Mouse (Mus musculus) embryonic facial prominence, embryonic 13.5 days (tissue): ENCODE results near the gene Cyb561d1. TPM values are rescaled to one million over a fixed set of nuclear protein-coding genes. Genes with fewer than 3 reads are reported as not detected.
A peak's percentile ranks its signal among the peaks of the same experiment; 100 is the strongest.

ENCODE experiments used
- ATAC-seq: fragments of 200-750 bp; cut with Nextera tagmentation; 2 replicates; pipeline ENCODE4 v1.8.0; 2017; ENCODE audit warnings: low read depth; ENCODE audit not compliant: insufficient number of reproducible peaks, insufficient read depth, low FRiP score, low TSS enrichment
- H3K27ac ChIP-seq: fragments of 300-500 bp; sonication (generic); 2 replicates; pipeline ENCODE4 v1.5.1; 2015; ENCODE audit warnings: moderate library complexity, mild to moderate bottlenecking, inconsistent platforms
- H3K27me3 ChIP-seq: fragments of 300-500 bp; sonication (generic); 2 replicates; pipeline ENCODE4 v1.6.1; 2015; ENCODE audit warnings: mild to moderate bottlenecking, inconsistent platforms
- H3K36me3 ChIP-seq: fragments of 300-500 bp; sonication (generic); 2 replicates; pipeline ENCODE4 v1.6.1; 2015; ENCODE audit warnings: mild to moderate bottlenecking, inconsistent platforms
- H3K4me1 ChIP-seq: fragments of 300-500 bp; sonication (generic); 2 replicates; pipeline ENCODE4 v1.6.1; 2015; ENCODE audit warnings: inconsistent platforms
- H3K4me2 ChIP-seq: fragments of 300-500 bp; sonication (generic); 2 replicates; pipeline ENCODE4 v1.6.1; 2015; ENCODE audit warnings: moderate library complexity, mild to moderate bottlenecking, inconsistent platforms
- H3K4me3 ChIP-seq: fragments of 300-500 bp; sonication (generic); 2 replicates; pipeline ENCODE4 v1.5.1; 2015; ENCODE audit warnings: mild to moderate bottlenecking, inconsistent platforms
- H3K9ac ChIP-seq: fragments of 300-500 bp; sonication (generic); 2 replicates; pipeline ENCODE4 v1.6.1; 2015; ENCODE audit warnings: mild to moderate bottlenecking, inconsistent platforms
- H3K9me3 ChIP-seq: fragments of 300-500 bp; sonication (generic); 2 replicates; pipeline ENCODE4 v1.6.1; 2016; ENCODE audit warnings: inconsistent platforms
- WGBS: fragments of 180-500 bp; shearing (Covaris S2); methylation state at CpG from one replicate; pipeline ENCODE4 v1.1.7; 2015; ENCODE audit warnings: mixed read lengths; 5-methylcytosine and 5-hydroxymethylcytosine counted together
- polyA plus RNA-seq: library from polyadenylated mRNA; unstranded; fragments of >200 nt; fragmentation: Nextera tagmentation; extraction: Ambion mirVana; gene quantifications from 2 replicates; pipeline ENCODE4 v1.2.1, GENCODE M21; 2015

Cyb561d1 gene
- polyA plus RNA-seq, 1 experiment from 2014 or later = 2.6 TPM

DNA sequence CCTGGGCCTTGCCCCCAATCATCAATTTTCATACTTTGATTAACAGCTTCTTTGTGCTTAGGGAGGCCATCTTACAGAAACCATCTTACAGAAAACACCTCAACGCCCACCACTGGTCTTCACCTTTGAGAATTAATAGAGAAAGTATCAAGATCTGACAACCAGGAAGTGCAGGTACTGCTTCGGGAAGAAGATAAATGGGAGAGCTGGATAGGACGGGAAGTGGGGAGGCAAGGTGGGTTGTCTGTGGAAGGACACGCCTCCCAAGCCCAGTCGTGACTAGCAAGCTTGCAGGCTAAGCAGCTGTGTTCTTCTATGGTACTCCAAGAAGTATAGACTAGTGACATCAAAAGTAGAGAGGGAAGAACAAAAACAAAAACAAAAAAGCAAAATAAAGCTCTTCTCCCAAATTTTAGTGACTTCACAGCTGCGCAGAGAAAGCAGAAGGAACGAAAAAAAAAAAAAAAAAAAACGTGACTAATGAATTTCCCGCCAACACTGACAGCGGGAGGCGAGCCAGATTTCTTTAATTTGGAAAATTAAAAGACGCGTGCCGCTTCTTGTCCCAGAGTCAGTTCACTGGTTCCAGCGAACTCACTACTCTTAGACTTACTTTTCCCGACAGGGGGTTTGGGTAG is 15.4 kb downstream of the Cyb561d1 start:
- H3K27me3 ChIP-seq = peaks cover 28% of the 10 kb centered on the region
- H3K27ac ChIP-seq = no peak overlapping the region
- no peaks in the 10 kb centered on the region for H3K9me3 ChIP-seq
- H3K4me2 ChIP-seq = peak overlapping the region; percentile 91
- peak overlapping the region; percentile 66 for H3K4me3 ChIP-seq
- 0 out of 2 replicates have a peak, but pooled peaks cover 6% of the 10 kb centered on the region for H3K36me3 ChIP-seq
- WGBS = 4% methylated on average over 16 of the region's 16 CpGs
- peak overlapping the region; percentile 73; the same call in 1 of the 2 replicates for H3K9ac ChIP-seq
- H3K4me1 ChIP-seq = peaks cover 14% of the 10 kb centered on the region
- no peak for ATAC-seq

DNA sequence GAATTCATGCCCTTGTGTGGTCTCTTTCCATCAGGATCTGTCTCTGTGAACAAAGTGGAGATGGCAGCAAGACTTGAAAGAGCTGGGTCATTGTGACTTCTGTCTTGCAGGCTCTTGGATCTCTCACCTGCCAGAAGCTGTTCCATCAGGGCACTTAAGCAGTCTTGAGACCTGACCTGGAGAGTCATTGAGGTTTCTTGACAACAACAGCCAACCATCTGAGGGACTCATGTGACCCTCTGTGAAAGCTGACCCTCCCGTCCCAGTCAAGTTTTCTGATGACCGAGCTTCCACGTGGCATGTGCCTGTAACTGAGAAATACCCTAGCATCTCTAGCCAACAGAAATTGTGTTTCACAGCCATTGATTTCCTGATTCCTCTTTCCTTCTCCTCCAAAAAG is 16.3 kb downstream of the Cyb561d1 start:
- H3K4me2 ChIP-seq = no peak overlapping the region
- H3K4me3 ChIP-seq = no peak overlapping the region
- peaks cover 14% of the 10 kb centered on the region for H3K4me1 ChIP-seq
- ATAC-seq = no peak
- 0 out of 2 replicates have a peak, but pooled peaks cover 6% of the 10 kb centered on the region for H3K36me3 ChIP-seq
- no peaks in the 10 kb centered on the region for H3K9me3 ChIP-seq
- H3K27me3 ChIP-seq = peaks cover 28% of the 10 kb centered on the region
- no peak overlapping the region for H3K27ac ChIP-seq
- WGBS = 77% methylated on average over 3 of the region's 3 CpGs
- H3K9ac ChIP-seq = no peak overlapping the region

DNA sequence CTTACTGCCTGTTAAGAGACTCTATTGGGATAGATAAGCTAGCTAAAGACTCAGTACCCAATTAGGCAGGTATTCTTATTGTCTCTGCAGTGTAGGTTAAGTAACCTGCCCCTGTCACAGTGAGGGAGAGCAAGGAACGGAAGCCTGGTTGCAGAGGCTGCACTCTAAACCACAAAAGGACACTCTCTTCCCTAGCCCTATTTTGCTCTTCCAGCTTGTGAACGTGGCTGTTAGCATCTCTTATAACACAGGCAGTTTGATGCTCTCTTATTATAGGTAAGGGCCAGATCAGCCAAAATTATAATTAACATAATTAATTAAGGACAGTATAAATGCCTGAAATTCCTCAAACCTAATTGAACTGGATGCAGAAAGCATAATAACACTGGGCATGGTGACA is 20.5 kb downstream of the Cyb561d1 start:
- Histone ChIP-seq H3K4me2 (no peak overlapping the region), H3K4me1 (peaks cover 10% of the 10 kb centered on the region), H3K27ac (no peak overlapping the region), H3K9me3 (no peaks in the 10 kb centered on the region), H3K36me3 (no peaks in the 10 kb centered on the region), H3K9ac (no peak overlapping the region), H3K27me3 (peaks cover 11% of the 10 kb centered on the region), H3K4me3 (no peak overlapping the region)
- ATAC-seq = no peak
- WGBS = 32% methylated on average over 2 of the region's 2 CpGs

DNA sequence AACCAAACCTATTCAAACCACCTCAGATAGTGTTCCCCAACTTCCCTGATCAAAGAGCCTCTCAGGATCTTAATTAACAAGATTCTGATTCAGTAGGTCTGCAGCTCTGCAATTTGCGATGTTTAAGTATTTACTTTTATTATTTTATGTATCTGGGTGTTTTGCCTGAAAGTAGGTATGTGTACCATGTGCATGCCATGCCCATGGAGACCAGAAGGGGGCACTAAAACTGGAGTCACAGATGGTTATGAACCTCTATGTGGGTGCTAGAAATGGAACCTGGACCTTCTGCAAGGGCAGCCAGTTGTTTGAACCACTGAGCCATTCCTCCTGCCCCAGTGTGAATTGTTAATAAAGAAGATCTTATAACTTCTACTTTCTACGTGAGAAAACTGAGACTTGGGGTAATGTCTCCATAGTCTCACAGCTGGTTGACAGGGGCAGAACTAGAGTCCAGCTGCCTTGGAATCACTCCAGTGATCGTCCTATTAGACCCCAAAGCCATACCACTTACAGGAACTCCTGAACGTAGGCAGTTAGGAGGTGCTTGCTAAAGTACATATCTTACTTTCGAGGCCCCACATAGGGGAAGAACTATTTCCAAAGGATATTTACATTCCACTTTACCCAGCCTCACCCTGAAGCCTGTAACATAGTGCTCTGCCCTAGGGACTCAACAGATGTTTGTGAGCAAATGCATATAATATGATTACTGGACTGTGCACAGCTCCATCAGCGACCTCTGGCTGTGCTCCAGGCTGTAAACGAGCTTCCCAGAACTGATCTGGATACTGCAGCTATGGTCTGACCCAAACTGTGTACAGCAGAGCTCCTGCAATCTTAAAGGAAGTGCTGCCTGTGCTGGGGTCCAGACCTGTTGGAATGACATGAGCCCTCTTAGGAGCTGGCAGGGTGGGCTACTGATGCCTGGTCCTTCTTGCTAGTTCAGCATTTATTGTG is 22.0 kb downstream of the Cyb561d1 start:
- H3K27ac ChIP-seq = no peak overlapping the region; the same call in 1 of the 2 replicates
- no peaks in the 10 kb centered on the region for H3K27me3 ChIP-seq
- no peaks in the 10 kb centered on the region for H3K9me3 ChIP-seq
- no peak overlapping the region for H3K4me2 ChIP-seq
- 59% methylated on average over 7 of the region's 7 CpGs for WGBS
- ATAC-seq = no peak
- no peak overlapping the region for H3K9ac ChIP-seq
- no peak overlapping the region for H3K4me3 ChIP-seq
- H3K36me3 ChIP-seq = no peaks in the 10 kb centered on the region
- peaks cover 24% of the 10 kb centered on the region for H3K4me1 ChIP-seq

DNA sequence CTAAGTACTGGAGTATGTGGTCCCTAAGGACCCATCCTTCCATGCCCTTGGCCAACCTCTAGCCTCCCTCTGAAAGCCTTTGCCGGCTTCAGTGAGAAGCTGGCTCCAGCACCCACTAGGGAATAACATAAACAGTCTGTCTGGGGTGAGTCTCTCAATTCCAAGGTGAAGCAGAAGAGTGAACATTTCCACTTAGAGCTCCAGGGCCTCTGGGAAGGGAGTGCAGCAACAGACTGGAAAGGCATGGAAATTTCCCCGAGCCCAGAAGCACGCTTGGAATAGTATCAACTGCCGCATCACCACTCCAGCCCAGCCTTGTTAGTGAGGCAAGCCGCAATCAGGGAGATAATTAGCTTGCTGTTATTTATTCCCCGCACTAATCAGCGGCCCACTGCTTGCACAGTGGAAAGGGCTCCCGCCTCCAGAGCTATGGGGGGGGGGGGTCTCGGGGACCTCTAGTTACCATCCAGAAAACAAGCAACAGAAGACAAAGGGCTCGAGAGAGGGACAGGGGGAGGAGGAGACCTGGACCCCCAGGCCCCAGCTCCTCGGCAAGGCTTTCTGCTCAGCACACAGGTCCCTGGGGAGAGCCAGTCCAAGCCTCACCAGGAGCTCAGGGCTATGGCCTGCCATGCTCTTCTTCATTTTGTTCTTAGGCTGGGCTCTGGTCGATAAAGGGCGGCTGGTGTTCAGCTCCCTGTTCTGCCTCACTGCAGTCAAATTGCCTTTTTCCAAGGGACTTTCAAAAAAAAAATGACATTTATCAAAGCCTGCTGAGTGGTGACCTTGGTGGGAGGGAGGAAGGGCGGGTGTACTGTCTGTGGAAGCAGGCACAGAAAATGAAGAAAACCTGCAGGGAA is 26.1 kb downstream of the Cyb561d1 start:
- H3K36me3 ChIP-seq = no peaks in the 10 kb centered on the region
- no peaks in the 10 kb centered on the region for H3K9me3 ChIP-seq
- H3K27me3 ChIP-seq = no peaks in the 10 kb centered on the region
- H3K4me1 ChIP-seq = peaks cover 24% of the 10 kb centered on the region
- H3K9ac ChIP-seq = no peak overlapping the region
- peak overlapping the region; percentile 12 for H3K4me2 ChIP-seq
- 22% methylated on average over 14 of the region's 14 CpGs for WGBS
- ATAC-seq = peak; percentile 77
- no peak overlapping the region for H3K4me3 ChIP-seq
- peak overlapping the region; percentile 58 for H3K27ac ChIP-seq

DNA sequence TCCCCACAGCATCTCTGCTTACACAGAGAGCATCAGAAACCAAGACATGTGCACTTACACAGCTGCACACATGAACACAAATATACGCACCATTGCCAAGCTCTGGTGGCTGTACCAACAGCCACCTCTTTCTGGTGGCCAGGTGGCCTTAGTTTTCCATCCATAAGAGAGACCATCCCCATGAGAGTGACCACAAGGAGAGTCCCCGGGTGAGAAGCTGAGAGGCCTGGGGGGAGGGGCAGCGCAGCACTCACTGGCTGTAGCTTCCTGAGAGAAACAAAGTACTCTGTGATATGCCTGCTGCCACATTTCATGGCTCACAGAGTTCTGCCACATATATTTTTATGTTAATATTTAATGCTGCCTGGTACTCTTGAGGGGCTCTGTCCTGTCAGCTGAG is 31.8 kb downstream of the Cyb561d1 start:
- H3K4me3 ChIP-seq = no peak overlapping the region
- 35% methylated on average over 3 of the region's 3 CpGs for WGBS
- H3K9me3 ChIP-seq = no peaks in the 10 kb centered on the region
- no peak overlapping the region for H3K4me2 ChIP-seq
- ATAC-seq = no peak
- H3K9ac ChIP-seq = 0 out of 2 replicates have a peak overlapping the region, but pooled peaks have one; percentile 33
- H3K4me1 ChIP-seq = peaks cover 48% of the 10 kb centered on the region
- H3K27ac ChIP-seq = no peak overlapping the region
- peaks cover 4% of the 10 kb centered on the region; the same call in 1 of the 2 replicates for H3K27me3 ChIP-seq
- no peaks in the 10 kb centered on the region for H3K36me3 ChIP-seq

DNA sequence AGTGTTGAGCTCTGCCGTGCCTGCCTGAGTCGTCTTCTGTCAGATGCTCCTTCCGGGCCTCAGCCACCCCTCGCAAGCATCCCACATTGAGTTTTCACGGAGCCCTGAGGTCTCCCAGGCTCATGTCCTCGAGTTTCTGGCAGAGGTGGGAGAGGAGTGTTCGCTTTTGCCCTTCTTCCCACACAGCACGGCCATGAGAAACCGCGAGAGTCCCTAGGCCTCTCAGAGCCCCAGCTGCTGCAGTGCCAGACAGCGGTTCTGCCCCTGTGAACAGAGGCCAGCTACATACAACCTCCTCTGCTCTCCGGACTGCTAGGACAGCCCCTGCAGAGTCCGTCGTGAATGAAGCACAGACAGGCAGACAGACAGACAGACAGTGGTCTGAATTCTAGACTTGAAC is 33.5 kb downstream of the Cyb561d1 start:
- no peaks in the 10 kb centered on the region for H3K36me3 ChIP-seq
- peaks cover 4% of the 10 kb centered on the region; the same call in 1 of the 2 replicates for H3K27me3 ChIP-seq
- peak overlapping the region; percentile 60 for H3K27ac ChIP-seq
- peaks cover 47% of the 10 kb centered on the region for H3K4me1 ChIP-seq
- H3K4me2 ChIP-seq = no peak overlapping the region
- 28% methylated on average over 14 of the region's 14 CpGs for WGBS
- peak overlapping the region; percentile 49; the same call in 1 of the 2 replicates for H3K9ac ChIP-seq
- no peak for ATAC-seq
- H3K9me3 ChIP-seq = no peaks in the 10 kb centered on the region
- H3K4me3 ChIP-seq = no peak overlapping the region

DNA sequence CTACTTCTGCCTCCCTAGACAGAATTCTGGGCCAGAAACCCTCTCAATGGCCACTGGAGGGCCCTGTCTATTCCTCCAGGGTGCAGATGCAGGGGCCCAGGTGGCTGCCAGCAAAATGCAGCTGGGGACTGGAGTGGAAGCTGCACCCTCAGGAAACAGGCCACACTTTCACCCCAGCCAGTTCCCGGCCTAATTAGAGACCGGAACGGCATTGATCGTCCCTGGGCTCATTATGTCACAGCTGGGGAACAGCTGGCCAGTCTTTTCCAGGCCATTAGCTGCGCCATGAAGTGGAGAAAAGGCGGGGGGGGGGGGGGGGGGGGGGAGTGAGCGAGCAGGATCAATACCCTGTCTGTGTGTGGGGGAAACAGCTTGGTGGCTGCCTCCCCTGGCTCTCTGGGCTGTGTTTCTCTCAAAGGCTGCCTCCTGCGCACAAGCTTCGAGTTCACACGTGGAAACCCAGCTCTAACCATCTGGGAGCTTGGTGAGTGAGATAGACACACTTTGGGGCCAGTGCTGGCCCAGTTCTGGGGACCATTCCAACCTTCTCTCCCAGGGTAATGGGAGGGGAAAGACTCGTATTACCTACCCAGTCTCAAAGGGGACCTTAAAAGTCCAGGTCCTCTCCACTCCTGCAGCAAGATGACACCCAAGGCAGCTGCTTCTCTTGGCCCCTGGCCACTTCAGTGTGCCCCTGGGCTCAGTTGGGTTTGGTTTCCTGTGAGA is 34.4 kb downstream of the Cyb561d1 start:
- Histone ChIP-seq H3K9ac (no peak overlapping the region), H3K4me2 (peak overlapping the region; percentile 18; the same call in 1 of the 2 replicates), H3K27me3 (peaks cover 4% of the 10 kb centered on the region; the same call in 1 of the 2 replicates), H3K9me3 (no peaks in the 10 kb centered on the region), H3K4me3 (no peak overlapping the region), H3K27ac (no peak overlapping the region), H3K36me3 (no peaks in the 10 kb centered on the region), H3K4me1 (peaks cover 47% of the 10 kb centered on the region)
- 8% methylated on average over 10 of the region's 11 CpGs for WGBS
- no peak for ATAC-seq

DNA sequence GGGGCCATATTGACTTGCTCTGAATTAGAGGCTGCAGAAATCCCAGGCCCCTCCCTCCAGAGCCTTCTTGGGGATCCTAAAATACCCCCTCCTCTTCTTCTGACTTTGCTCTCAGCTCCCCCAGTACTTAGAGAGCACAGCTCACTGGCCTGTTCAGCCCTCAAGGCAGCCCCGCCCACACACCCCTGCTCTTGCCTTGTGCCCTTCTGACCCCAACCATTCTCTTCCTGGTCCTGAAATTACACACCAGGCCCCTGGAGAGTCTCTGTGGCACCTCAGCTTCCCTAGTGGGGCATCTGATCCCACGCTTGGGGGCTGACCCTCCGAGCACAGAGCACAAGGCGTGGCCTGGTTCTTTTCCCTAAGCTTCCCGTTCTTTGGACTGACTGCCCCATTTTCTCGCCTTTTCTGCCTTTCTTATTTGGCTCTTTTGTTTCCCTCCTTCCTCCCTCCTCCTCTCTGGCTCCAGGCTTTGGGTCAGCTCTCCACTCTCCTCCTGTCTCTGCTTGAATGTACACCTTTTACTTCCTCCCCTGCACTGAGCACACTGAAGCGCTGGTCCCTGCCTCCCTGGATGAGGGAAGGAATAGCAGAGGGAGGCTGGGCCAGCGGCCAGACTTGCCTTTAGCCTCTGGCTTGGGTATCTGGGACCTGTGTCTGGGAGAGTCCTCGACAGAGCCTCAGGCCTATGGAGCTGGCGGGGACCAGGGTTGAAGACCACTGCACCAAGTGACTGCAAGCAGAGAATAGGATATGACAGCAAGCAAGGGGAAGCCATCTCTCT is 35.3 kb downstream of the Cyb561d1 start:
- ATAC-seq = no peak
- WGBS = 20% methylated on average over 10 of the region's 10 CpGs
- Histone ChIP-seq H3K9ac (no peak overlapping the region), H3K36me3 (no peaks in the 10 kb centered on the region), H3K27me3 (peaks cover 4% of the 10 kb centered on the region), H3K9me3 (no peaks in the 10 kb centered on the region), H3K4me3 (no peak overlapping the region), H3K4me2 (peak overlapping the region; percentile 20), H3K4me1 (peaks cover 47% of the 10 kb centered on the region), H3K27ac (0 out of 2 replicates have a peak overlapping the region, but pooled peaks have one; percentile 11)

DNA sequence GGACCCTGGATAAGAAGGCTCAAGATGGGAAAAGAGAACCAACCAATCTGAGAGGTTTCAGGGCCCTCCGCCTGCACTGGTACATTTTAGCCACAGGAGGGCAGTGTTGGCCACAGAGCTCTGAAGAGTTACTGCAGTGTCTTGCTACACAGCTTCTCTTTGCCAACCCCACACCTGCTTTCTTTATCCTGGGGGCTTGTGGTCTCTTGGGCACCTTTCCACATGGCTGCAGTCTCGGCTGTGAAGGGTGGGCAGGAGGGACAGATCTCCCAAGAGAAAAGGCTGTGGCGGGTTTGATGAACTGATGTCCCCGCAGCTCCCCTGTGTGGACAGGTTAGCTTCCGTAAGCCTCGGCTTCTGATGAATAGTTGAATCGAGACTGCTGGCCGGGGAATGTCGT is 36.2 kb downstream of the Cyb561d1 start:
- Histone ChIP-seq H3K9me3 (no peaks in the 10 kb centered on the region), H3K27ac (0 out of 2 replicates have a peak overlapping the region, but pooled peaks have one; percentile 11), H3K36me3 (no peaks in the 10 kb centered on the region), H3K4me2 (peak overlapping the region; percentile 55), H3K4me1 (peaks cover 47% of the 10 kb centered on the region), H3K27me3 (peaks cover 4% of the 10 kb centered on the region), H3K4me3 (peak overlapping the region; percentile 25), H3K9ac (no peak overlapping the region; the same call in 1 of the 2 replicates)
- ATAC-seq = 0 out of 2 replicates have a peak, but pooled peaks have one; percentile 43
- 16% methylated on average over 9 of the region's 9 CpGs for WGBS
